Mouse (Mus musculus) testis, adult 2 months (tissue): ENCODE measurements around the gene Apol6.

Experiments
- CTCF ChIP-seq: fragments of 200-500 bp; IDR thresholded peaks from 2 replicates; pipeline ENCODE4 v1.5.1; 2012; ENCODE audit warnings: low read depth, mild to moderate bottlenecking, inconsistent platforms, low read length, moderate library complexity; ENCODE audit not compliant: control insufficient read depth, insufficient read depth, insufficient replicate concordance
- POLR2A ChIP-seq: fragments of 200-500 bp; IDR thresholded peaks from 2 replicates; pipeline ENCODE4 v1.6.1; 2012; ENCODE audit warnings: low read depth, mild to moderate bottlenecking, inconsistent platforms, low read length, moderate library complexity; ENCODE audit not compliant: control insufficient read depth

- no peak for TF ChIP-seq POLR2A
- TF ChIP-seq CTCF = no peak
These were observed 46.9 kb downstream of the Apol6 start for GRCm38 (mm10) chr15:77091394-77091793.
